Mouse (Mus musculus) ovary, postnatal 36 days (tissue): ENCODE measurements around the gene Oaz1.
"Not testable (repeated sequence)": the region's sequence is repeated elsewhere in the genome, so short reads cannot be mapped to it uniquely, and the experiment has no call there.

Experiments
- DNase-seq: peaks from one replicate; pipeline ENCODE4 v3.0.0; 2022; ENCODE audit warnings: low spot score, mixed read lengths

Oaz1 gene

DNA sequence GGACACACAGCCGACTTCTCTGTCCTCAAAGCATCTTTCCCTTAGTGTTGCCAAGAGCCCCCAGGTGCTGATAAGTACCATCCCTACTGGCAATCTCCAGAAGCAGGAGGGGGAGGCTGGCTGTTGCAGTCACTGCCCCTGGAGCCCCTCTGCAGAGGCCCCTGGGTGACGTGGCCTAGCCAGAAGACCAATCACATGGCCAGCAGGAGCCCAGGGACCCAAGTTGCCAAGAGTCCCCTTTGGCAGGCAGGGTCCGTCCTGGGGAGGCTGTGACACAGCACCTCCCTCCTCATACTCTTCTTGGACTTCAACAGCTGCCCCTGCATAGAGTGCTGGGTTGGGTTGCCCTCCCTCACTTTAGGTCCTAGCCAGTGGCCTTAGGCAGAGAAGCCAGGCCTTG lies 23.5 kb upstream of the Oaz1 start:
- no peak for DNase-seq

DNA sequence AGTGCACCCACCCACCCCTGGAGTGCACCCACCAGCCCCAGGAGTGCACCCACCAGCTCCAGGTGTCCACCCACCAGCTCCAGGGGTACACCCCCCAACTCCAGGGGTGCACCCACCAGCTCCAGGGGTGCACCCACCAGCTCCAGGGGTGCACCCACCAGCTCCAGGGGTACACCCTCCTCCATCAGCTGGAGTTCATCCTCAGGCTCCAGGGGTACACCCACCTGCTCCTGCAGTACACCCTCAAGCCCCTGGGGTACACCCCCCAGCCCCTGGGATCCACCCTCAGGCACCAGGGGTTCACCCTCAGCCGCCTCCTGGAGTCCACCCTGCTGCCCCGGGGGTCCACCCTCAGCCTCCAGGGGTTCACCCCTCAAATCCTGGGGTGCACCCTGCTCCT lies 22.1 kb upstream of the Oaz1 start:
- DNase-seq = no peak

- peak; percentile 54 for DNase-seq
Measured at GRCm38 (mm10) chr10:80804916-80805315, 21.5 kb upstream of the Oaz1 start, which contains the start of gene Amh. Gene Amh (plus strand): TSS chr10:80805243.

GRCm38 (mm10) chr10:80805322-80805721 lies 21.1 kb upstream of the Oaz1 start:
- no peak for DNase-seq

GRCm38 (mm10) chr10:80805925-80806324 lies 20.5 kb upstream of the Oaz1 start:
- peak; percentile 78 for DNase-seq

- DNase-seq = no peak
Measured at GRCm38 (mm10) chr10:80806341-80807056, 20.0 kb upstream of the Oaz1 start.

GRCm38 (mm10) chr10:80807057-80807627 lies 19.3 kb upstream of the Oaz1 start:
- peak; percentile 78 for DNase-seq

- DNase-seq = no peak
Measured at GRCm38 (mm10) chr10:80808099-80808984, 18.1 kb upstream of the Oaz1 start.

- no peak for DNase-seq
Measured at GRCm38 (mm10) chr10:80808985-80809632, 17.3 kb upstream of the Oaz1 start.

DNA sequence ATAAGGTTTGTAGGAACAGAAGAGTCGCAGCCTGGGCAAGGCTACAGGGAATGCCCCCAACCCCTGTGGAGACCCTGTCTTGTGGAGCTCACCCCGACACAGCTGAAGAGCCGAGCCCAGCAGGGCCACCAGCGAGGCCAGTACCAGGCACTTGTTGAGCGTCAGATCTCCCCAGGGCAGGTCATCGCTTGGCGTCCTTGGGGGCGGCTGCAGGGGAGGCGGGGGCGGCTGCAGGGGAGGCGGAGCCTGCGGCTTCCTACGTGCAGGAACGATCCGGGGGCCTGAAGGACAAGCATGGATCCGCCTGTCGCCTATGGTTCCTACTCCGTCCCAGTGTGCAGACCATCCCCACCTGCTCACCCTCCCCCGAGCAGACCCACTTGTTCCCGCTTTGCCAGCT lies 16.4 kb upstream of the Oaz1 start:
- DNase-seq = peak; percentile 74

DNA sequence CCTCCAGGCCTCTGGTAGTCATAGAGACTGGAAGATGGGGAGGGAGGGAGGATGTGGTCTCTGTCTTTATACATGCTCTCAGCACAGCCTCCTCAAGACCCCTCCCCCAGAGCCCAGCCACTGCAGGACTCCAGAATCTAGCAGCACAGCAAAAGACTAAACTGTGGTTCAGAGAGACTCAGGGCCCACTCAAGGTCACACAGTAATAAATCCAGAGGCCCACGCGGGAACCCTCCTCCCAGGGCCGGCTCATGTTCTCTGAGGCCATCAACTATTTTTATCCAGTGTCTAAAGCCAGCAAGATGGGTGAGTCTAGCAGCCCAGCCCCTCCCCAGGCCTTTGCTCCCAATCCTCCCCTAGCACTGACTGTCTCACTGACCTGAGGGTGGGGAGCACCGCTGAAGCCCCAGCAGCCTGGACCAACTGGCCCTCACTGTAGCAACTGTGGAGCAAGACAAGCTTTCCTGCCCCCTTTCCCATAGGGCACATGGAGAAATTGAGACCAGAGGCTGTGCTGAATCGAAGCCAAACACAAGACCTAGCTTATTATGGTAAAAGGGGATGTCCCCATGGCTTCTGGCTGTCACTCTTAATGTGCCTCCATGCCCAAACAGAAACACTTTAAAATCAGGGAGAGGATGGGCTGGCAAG lies 13.9 kb upstream of the Oaz1 start:
- DNase-seq = no peak

GRCm38 (mm10) chr10:80813366-80813765 lies 13.1 kb upstream of the Oaz1 start, which contains the start of gene Jsrp1:
Gene Jsrp1 (minus strand): TSS chr10:80813498.
- DNase-seq = no peak

- DNase-seq = no peak
Measured at GRCm38 (mm10) chr10:80814800-80815199, 11.7 kb upstream of the Oaz1 start.

DNA sequence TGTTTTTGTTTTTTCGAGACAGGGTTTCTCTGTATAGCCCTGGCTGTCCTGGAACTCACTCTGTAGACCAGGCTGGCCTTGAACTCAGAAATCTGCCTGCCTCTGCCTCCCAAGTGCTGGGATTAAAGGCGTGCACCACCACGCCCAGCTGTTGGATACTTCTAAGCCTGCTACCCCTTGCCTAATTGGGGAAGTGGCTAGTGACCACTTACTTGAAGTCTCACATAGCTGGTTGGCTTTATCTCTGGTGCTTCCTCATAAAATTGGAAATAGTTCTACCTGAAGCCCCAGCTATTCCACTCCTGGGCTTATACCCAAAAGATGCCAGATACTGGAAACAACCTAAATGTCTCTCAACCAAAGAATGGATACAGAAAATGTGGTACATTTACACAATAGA lies 10.2 kb upstream of the Oaz1 start:
- DNase-seq = not testable (repeated sequence)

DNA sequence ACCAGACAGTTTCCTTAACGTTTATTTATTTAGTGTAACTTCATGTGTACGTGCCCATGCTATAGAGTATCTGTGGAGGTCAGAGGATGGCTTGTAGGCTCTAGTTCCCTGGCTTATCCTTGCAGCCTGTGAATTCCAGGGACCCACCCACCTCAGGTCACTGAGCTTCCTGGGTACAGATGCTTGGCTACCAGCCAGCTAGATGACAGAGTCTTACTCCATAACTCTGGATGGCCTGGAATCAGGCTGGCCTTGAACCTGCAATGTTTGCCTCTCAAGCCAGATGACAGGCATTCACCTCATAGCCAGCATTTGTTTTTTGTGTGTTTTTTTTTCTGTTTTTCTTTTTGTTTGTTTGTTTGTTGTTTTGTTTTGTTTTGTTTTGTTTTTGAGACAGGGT lies 9.3 kb upstream of the Oaz1 start:
- DNase-seq = no peak

DNA sequence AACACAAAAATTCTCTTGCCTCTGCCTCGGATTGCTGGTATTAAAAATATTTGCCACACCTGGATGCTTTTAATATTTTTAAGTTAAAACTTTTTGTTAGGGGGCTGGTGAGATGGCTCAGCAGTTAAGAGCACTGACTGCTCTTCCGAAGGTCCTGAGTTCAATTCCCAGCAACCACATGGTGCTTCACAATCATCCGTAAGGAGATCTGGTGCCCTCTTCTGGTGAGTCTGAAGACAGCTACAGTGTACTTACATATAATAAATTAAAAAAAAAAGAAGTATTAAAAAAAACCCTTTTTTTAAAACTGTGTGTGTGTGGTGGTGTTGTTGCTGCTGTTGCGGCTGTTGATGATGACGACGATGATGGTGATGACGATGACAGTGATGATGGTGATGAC lies 8.5 kb upstream of the Oaz1 start:
- DNase-seq = not testable (repeated sequence)

GRCm38 (mm10) chr10:80818599-80819281 lies 7.7 kb upstream of the Oaz1 start:
- no peak for DNase-seq

GRCm38 (mm10) chr10:80819406-80819805 lies 7.0 kb upstream of the Oaz1 start:
- DNase-seq = no peak

DNA sequence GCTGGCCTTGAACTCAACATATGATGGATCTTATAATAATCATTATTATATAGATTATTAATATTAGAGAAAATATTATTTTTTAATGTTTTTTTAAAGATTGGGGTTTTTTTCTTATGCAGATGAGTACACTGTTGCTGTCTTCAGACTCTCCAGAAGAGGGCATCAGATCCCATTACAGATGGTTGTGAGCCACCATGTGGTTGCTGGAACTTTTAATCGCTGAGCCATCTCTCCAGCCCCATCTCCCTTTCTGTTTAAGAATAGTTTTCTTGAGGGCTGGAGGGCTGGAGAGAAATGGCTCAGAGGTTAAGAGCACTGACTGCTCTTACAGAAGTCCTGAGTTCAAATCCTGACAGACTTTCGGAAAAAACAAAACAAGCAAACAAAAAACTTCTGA lies 4.5 kb upstream of the Oaz1 start:
- DNase-seq = no peak

- no peak for DNase-seq
Measured at GRCm38 (mm10) chr10:80822528-80822927, 3.9 kb upstream of the Oaz1 start.

- no peak for DNase-seq
Measured at GRCm38 (mm10) chr10:80823316-80823715, 3.1 kb upstream of the Oaz1 start.
